Mouse (Mus musculus): ENCODE measurements around the gene Dph1. TPM values are rescaled to one million over a fixed set of nuclear protein-coding genes. Genes with fewer than 3 reads are reported as not detected.

Dph1 gene
- total RNA-seq (2023), result 10 to 100 TPM; 22.4 to 31.5 TPM

GRCm38 (mm10) chr11:75190905-75191441 lies at the start of gene Dph1:
TSS of gene Dph1 (minus strand) at chr11:75191241.

GRCm38 (mm10) chr11:75193256-75194071 lies 2.4 kb upstream of the Dph1 start, which contains the start of gene Rtn4rl1:
TSS of gene Rtn4rl1 (plus strand) at chr11:75193783.

GRCm38 (mm10) chr11:75178672-75179208 lies 12.3 kb downstream of the Dph1 start, which contains the start of gene Ovca2:
TSS of gene Ovca2 (minus strand) at chr11:75178835.

GRCm38 (mm10) chr11:75169405-75170080 lies 21.5 kb downstream of the Dph1 start, which contains the start of gene Hic1:
TSS of gene Hic1 (minus strand) at chr11:75169519.

Other genes with a start within 250 kb of the Dph1 start
- 1 to 10 TPM; 2.1 to 2.5 TPM for gene Hic1, start 21.7 kb downstream of the Dph1 start, total RNA-seq (2023)
- gene Ovca2, start 12.4 kb downstream of the Dph1 start, total RNA-seq (2023), result 10 to 100 TPM; 14.0 to 16.1 TPM
- 1 to 10 TPM in 1 of 2 experiments, under 1 TPM in 1; 0.99 to 1.2 TPM for gene Rtn4rl1, start 2.5 kb upstream of the Dph1 start, total RNA-seq (2023)
- gene Rpa1, start 157.1 kb upstream of the Dph1 start, total RNA-seq (2023), result 100 to 1,000 TPM; 110 to 137 TPM
- gene Smyd4, start 157.2 kb upstream of the Dph1 start, total RNA-seq (2023), result 10 to 100 TPM; 14.3 to 15.5 TPM
- 1 to 10 TPM in 1 of 2 experiments, not detected in 1; 2.0 TPM for gene Serpinf1, start 231.5 kb upstream of the Dph1 start, total RNA-seq (2023)
- under 1 TPM; 0.32 to 0.42 TPM for gene Serpinf2, start 248.3 kb upstream of the Dph1 start, total RNA-seq (2023)

Data from B cell, adult 67 days (primary cell).